Mouse (Mus musculus): ENCODE measurements at regions not wholly inside any gene's neighbourhood (a gene's known extent, or its start where the extent isn't known, plus 50 kb on each side); places are given as distances from the start of the nearest gene placed in this dataset.

GRCm38 (mm10) chr1:120925271-120925670 lies 323.1 kb downstream of the En1 start:
- Histone ChIP-seq H3K4me3 (replicated peaks; ENCODE audit: insufficient read depth, low read depth, low read length) (no peak overlapping the region), H3K27me3 (ENCODE audit: control insufficient read depth, insufficient read depth, low read length) (peaks cover 2% of the 10 kb centered on the region; the same call in 1 of the 2 replicates), H3K27ac (ENCODE audit: insufficient read depth, low read length) (no peak overlapping the region), H3K4me1 (ENCODE audit: control insufficient read depth, insufficient read depth, low read length) (peaks cover 7% of the 10 kb centered on the region)
- 11% methylated on average over 3 of the region's 3 CpGs for WGBS
- peak in 1 of 2 experiments; percentile 15 for DNase-seq
- TF ChIP-seq POLR2A (IDR thresholded peaks at IDR 0.05; ENCODE audit: borderline replicate concordance, insufficient read depth, low read length): no peak
- TF ChIP-seq CTCF (IDR thresholded peaks at IDR 0.05; ENCODE audit: borderline replicate concordance, insufficient read depth, low read depth, low read length): no peak

GRCm38 (mm10) chr1:120930141-120930540 lies 327.9 kb downstream of the En1 start:
- TF ChIP-seq POLR2A (IDR thresholded peaks at IDR 0.05; ENCODE audit: borderline replicate concordance, insufficient read depth, low read length): no peak
- TF ChIP-seq CTCF (IDR thresholded peaks at IDR 0.05; ENCODE audit: borderline replicate concordance, insufficient read depth, low read depth, low read length): no peak
- Histone ChIP-seq H3K4me1 (ENCODE audit: control insufficient read depth, insufficient read depth, low read length) (no peaks in the 10 kb centered on the region; the same call in 1 of the 2 replicates), H3K27me3 (ENCODE audit: control insufficient read depth, insufficient read depth, low read length) (peaks cover 4% of the 10 kb centered on the region; the same call in 1 of the 2 replicates), H3K4me3 (replicated peaks; ENCODE audit: insufficient read depth, low read depth, low read length) (no peak overlapping the region), H3K27ac (ENCODE audit: insufficient read depth, low read length) (no peak overlapping the region)
- peak in 1 of 2 experiments; percentile 6 for DNase-seq
- 18% methylated on average over 7 of the region's 7 CpGs for WGBS

- 33% methylated on average over 3 of the region's 3 CpGs for WGBS
- H3K4me1 ChIP-seq (ENCODE audit: control insufficient read depth, insufficient read depth, low read length): no peaks in the 10 kb centered on the region
- no peak for TF ChIP-seq POLR2A (IDR thresholded peaks at IDR 0.05; ENCODE audit: borderline replicate concordance, insufficient read depth, low read length)
- no peak for TF ChIP-seq CTCF (IDR thresholded peaks at IDR 0.05; ENCODE audit: borderline replicate concordance, insufficient read depth, low read depth, low read length)
- no peak for DNase-seq
- H3K27me3 ChIP-seq (ENCODE audit: control insufficient read depth, insufficient read depth, low read length): peaks cover 2% of the 10 kb centered on the region; the same call in 1 of the 2 replicates
- no peak overlapping the region for H3K27ac ChIP-seq (ENCODE audit: insufficient read depth, low read length)
- H3K4me3 ChIP-seq (replicated peaks; ENCODE audit: insufficient read depth, low read depth, low read length): no peak overlapping the region
Measured at GRCm38 (mm10) chr1:120935321-120935720, 333.1 kb downstream of the En1 start.

- TF ChIP-seq CTCF (IDR thresholded peaks at IDR 0.05; ENCODE audit: borderline replicate concordance, insufficient read depth, low read depth, low read length) (no peak), POLR2A (IDR thresholded peaks at IDR 0.05; ENCODE audit: borderline replicate concordance, insufficient read depth, low read length) (no peak)
- WGBS: 91% methylated on average over 4 of the region's 4 CpGs
- Histone ChIP-seq H3K4me3 (replicated peaks; ENCODE audit: insufficient read depth, low read depth, low read length) (no peak overlapping the region), H3K27me3 (ENCODE audit: control insufficient read depth, insufficient read depth, low read length) (no peaks in the 10 kb centered on the region; the same call in 1 of the 2 replicates), H3K4me1 (ENCODE audit: control insufficient read depth, insufficient read depth, low read length) (no peaks in the 10 kb centered on the region), H3K27ac (ENCODE audit: insufficient read depth, low read length) (no peak overlapping the region)
- no peak for DNase-seq
Measured at GRCm38 (mm10) chr1:120943711-120944110, 341.5 kb downstream of the En1 start.

GRCm38 (mm10) chr1:120946349-120946748 lies 344.1 kb downstream of the En1 start:
- Histone ChIP-seq H3K27ac (ENCODE audit: insufficient read depth, low read length) (no peak overlapping the region), H3K4me3 (replicated peaks; ENCODE audit: insufficient read depth, low read depth, low read length) (no peak overlapping the region), H3K27me3 (ENCODE audit: control insufficient read depth, insufficient read depth, low read length) (no peaks in the 10 kb centered on the region; the same call in 1 of the 2 replicates), H3K4me1 (ENCODE audit: control insufficient read depth, insufficient read depth, low read length) (no peaks in the 10 kb centered on the region)
- TF ChIP-seq POLR2A (IDR thresholded peaks at IDR 0.05; ENCODE audit: borderline replicate concordance, insufficient read depth, low read length) (no peak), CTCF (IDR thresholded peaks at IDR 0.05; ENCODE audit: borderline replicate concordance, insufficient read depth, low read depth, low read length) (no peak)
- no peak for DNase-seq
- 38% methylated on average over 4 of the region's 4 CpGs for WGBS

- 97% methylated on average over 1 of the region's 1 CpGs for WGBS
- Histone ChIP-seq H3K27me3 (ENCODE audit: control insufficient read depth, insufficient read depth, low read length) (no peaks in the 10 kb centered on the region; the same call in 1 of the 2 replicates), H3K4me3 (replicated peaks; ENCODE audit: insufficient read depth, low read depth, low read length) (no peak overlapping the region), H3K27ac (ENCODE audit: insufficient read depth, low read length) (no peak overlapping the region), H3K4me1 (ENCODE audit: control insufficient read depth, insufficient read depth, low read length) (no peaks in the 10 kb centered on the region)
- DNase-seq: no peak
- TF ChIP-seq CTCF (IDR thresholded peaks at IDR 0.05; ENCODE audit: borderline replicate concordance, insufficient read depth, low read depth, low read length): no peak
- no peak for TF ChIP-seq POLR2A (IDR thresholded peaks at IDR 0.05; ENCODE audit: borderline replicate concordance, insufficient read depth, low read length)
Measured at GRCm38 (mm10) chr1:120961235-120961634, 359.0 kb downstream of the En1 start.

- H3K4me1 ChIP-seq (ENCODE audit: control insufficient read depth, insufficient read depth, low read length): no peaks in the 10 kb centered on the region
- H3K4me3 ChIP-seq (replicated peaks; ENCODE audit: insufficient read depth, low read depth, low read length): no peak overlapping the region
- H3K27ac ChIP-seq (ENCODE audit: insufficient read depth, low read length): no peak overlapping the region
- no peaks in the 10 kb centered on the region; the same call in 1 of the 2 replicates for H3K27me3 ChIP-seq (ENCODE audit: control insufficient read depth, insufficient read depth, low read length)
- no peak for DNase-seq
- WGBS: 55% methylated on average over 8 of the region's 8 CpGs
- TF ChIP-seq CTCF (IDR thresholded peaks at IDR 0.05; ENCODE audit: borderline replicate concordance, insufficient read depth, low read depth, low read length): no peak
Measured at GRCm38 (mm10) chr1:120961984-120962383, 359.8 kb downstream of the En1 start.

- WGBS: 41% methylated on average over 14 of the region's 14 CpGs
- H3K27ac ChIP-seq (ENCODE audit: insufficient read depth, low read length): no peak overlapping the region
- no peaks in the 10 kb centered on the region for H3K27me3 ChIP-seq (ENCODE audit: control insufficient read depth, insufficient read depth, low read length)
- TF ChIP-seq CTCF (IDR thresholded peaks at IDR 0.05; ENCODE audit: borderline replicate concordance, insufficient read depth, low read depth, low read length) (no peak), POLR2A (IDR thresholded peaks at IDR 0.05; ENCODE audit: borderline replicate concordance, insufficient read depth, low read length) (no peak)
- no peak for DNase-seq
- H3K4me1 ChIP-seq (ENCODE audit: control insufficient read depth, insufficient read depth, low read length): no peaks in the 10 kb centered on the region
- no peak overlapping the region for H3K4me3 ChIP-seq (replicated peaks; ENCODE audit: insufficient read depth, low read depth, low read length)
Measured at GRCm38 (mm10) chr1:120963477-120964178, 361.4 kb downstream of the En1 start.

All from cerebellum, adult 2 months (tissue).